Mouse (Mus musculus): Measurements from ENCODE around the gene Zfp2.

- TF ChIP-seq CTCF (IDR thresholded peaks at IDR 0.05), result no peak
- no peak for TF ChIP-seq EP300 (IDR thresholded peaks at IDR 0.05)
These were observed 66.7 kb downstream of the Zfp2 start for GRCm38 (mm10) chr11:50849310-50849709.
